Mouse (Mus musculus): ENCODE measurements around the gene Pard6a. TPM values are rescaled to one million over a fixed set of nuclear protein-coding genes. Genes with fewer than 3 reads are reported as not detected.
A peak's percentile ranks its signal among the peaks of the same experiment; 100 is the strongest.

The Pard6a gene
- polyA plus RNA-seq, 1 experiment: 82.9 TPM

- no peak overlapping the region for H3K4me3 ChIP-seq (ENCODE audit: control insufficient read depth, low read depth, low read length)
These were observed 13.4 kb upstream of the Pard6a start for GRCm38 (mm10) chr8:105687512-105687911.

GRCm38 (mm10) chr8:105688242-105688752 lies 12.7 kb upstream of the Pard6a start:
- no peaks in the 10 kb centered on the region for H3K27me3 ChIP-seq (ENCODE audit: control insufficient read depth, insufficient read depth, low read length)
- TF ChIP-seq CTCF (IDR thresholded peaks at IDR 0.05; ENCODE audit: control insufficient read depth, insufficient read depth, insufficient replicate concordance, low read depth, low read length) (no peak), POLR2A (IDR thresholded peaks at IDR 0.05; ENCODE audit: control insufficient read depth, low read depth, low read length) (no peak)
- peaks cover 4% of the 10 kb centered on the region for H3K4me1 ChIP-seq (ENCODE audit: control insufficient read depth, insufficient read depth, low read length)
- no peaks in the 10 kb centered on the region for H3K36me3 ChIP-seq (ENCODE audit: control insufficient read depth, insufficient read depth, low read length)
- H3K27ac ChIP-seq (ENCODE audit: control insufficient read depth, insufficient read depth, low read depth, low read length): no peak overlapping the region
- no peak overlapping the region for H3K4me3 ChIP-seq (ENCODE audit: control insufficient read depth, low read depth, low read length)

More at GRCm38 (mm10) chr8:105687512-105687911, 13.4 kb upstream of the Pard6a start:
- no peak overlapping the region for H3K27ac ChIP-seq (ENCODE audit: control insufficient read depth, insufficient read depth, low read depth, low read length)
- H3K27me3 ChIP-seq (ENCODE audit: control insufficient read depth, insufficient read depth, low read length): no peaks in the 10 kb centered on the region
- H3K4me1 ChIP-seq (ENCODE audit: control insufficient read depth, insufficient read depth, low read length): peaks cover 4% of the 10 kb centered on the region
- H3K36me3 ChIP-seq (ENCODE audit: control insufficient read depth, insufficient read depth, low read length): no peaks in the 10 kb centered on the region; the same call in 1 of the 2 replicates
- no peak for TF ChIP-seq CTCF (IDR thresholded peaks at IDR 0.05; ENCODE audit: control insufficient read depth, insufficient read depth, insufficient replicate concordance, low read depth, low read length)
- TF ChIP-seq POLR2A (IDR thresholded peaks at IDR 0.05; ENCODE audit: control insufficient read depth, low read depth, low read length): no peak

GRCm38 (mm10) chr8:105689256-105689982 lies 11.5 kb upstream of the Pard6a start:
- no peak overlapping the region for H3K4me3 ChIP-seq (ENCODE audit: control insufficient read depth, low read depth, low read length)
- no peaks in the 10 kb centered on the region for H3K36me3 ChIP-seq (ENCODE audit: control insufficient read depth, insufficient read depth, low read length)
- TF ChIP-seq CTCF (IDR thresholded peaks at IDR 0.05; ENCODE audit: control insufficient read depth, insufficient read depth, insufficient replicate concordance, low read depth, low read length) (no peak), POLR2A (IDR thresholded peaks at IDR 0.05; ENCODE audit: control insufficient read depth, low read depth, low read length) (no peak)
- peaks cover 15% of the 10 kb centered on the region for H3K4me1 ChIP-seq (ENCODE audit: control insufficient read depth, insufficient read depth, low read length)
- no peak overlapping the region for H3K27ac ChIP-seq (ENCODE audit: control insufficient read depth, insufficient read depth, low read depth, low read length)
- H3K27me3 ChIP-seq (ENCODE audit: control insufficient read depth, insufficient read depth, low read length): no peaks in the 10 kb centered on the region

- no peak overlapping the region for H3K27ac ChIP-seq (ENCODE audit: control insufficient read depth, insufficient read depth, low read depth, low read length)
- H3K4me3 ChIP-seq (ENCODE audit: control insufficient read depth, low read depth, low read length): no peak overlapping the region
- no peaks in the 10 kb centered on the region for H3K36me3 ChIP-seq (ENCODE audit: control insufficient read depth, insufficient read depth, low read length)
- H3K27me3 ChIP-seq (ENCODE audit: control insufficient read depth, insufficient read depth, low read length): no peaks in the 10 kb centered on the region
- H3K4me1 ChIP-seq (ENCODE audit: control insufficient read depth, insufficient read depth, low read length): peaks cover 16% of the 10 kb centered on the region
- no peak for TF ChIP-seq CTCF (IDR thresholded peaks at IDR 0.05; ENCODE audit: control insufficient read depth, insufficient read depth, insufficient replicate concordance, low read depth, low read length)
These were observed 11.0 kb upstream of the Pard6a start for GRCm38 (mm10) chr8:105689983-105690360.

GRCm38 (mm10) chr8:105690978-105691377 lies 10.0 kb upstream of the Pard6a start:
- Histone ChIP-seq H3K27me3 (ENCODE audit: control insufficient read depth, insufficient read depth, low read length) (no peaks in the 10 kb centered on the region), H3K4me1 (ENCODE audit: control insufficient read depth, insufficient read depth, low read length) (peaks cover 19% of the 10 kb centered on the region), H3K36me3 (ENCODE audit: control insufficient read depth, insufficient read depth, low read length) (no peaks in the 10 kb centered on the region), H3K4me3 (ENCODE audit: control insufficient read depth, low read depth, low read length) (no peak overlapping the region), H3K27ac (ENCODE audit: control insufficient read depth, insufficient read depth, low read depth, low read length) (no peak overlapping the region)
- TF ChIP-seq CTCF (IDR thresholded peaks at IDR 0.05; ENCODE audit: control insufficient read depth, insufficient read depth, insufficient replicate concordance, low read depth, low read length): no peak
- TF ChIP-seq POLR2A (IDR thresholded peaks at IDR 0.05; ENCODE audit: control insufficient read depth, low read depth, low read length): no peak

GRCm38 (mm10) chr8:105692449-105693182 lies 8.3 kb upstream of the Pard6a start:
- Histone ChIP-seq H3K4me1 (ENCODE audit: control insufficient read depth, insufficient read depth, low read length) (peaks cover 19% of the 10 kb centered on the region), H3K36me3 (ENCODE audit: control insufficient read depth, insufficient read depth, low read length) (no peaks in the 10 kb centered on the region), H3K27me3 (ENCODE audit: control insufficient read depth, insufficient read depth, low read length) (no peaks in the 10 kb centered on the region), H3K27ac (ENCODE audit: control insufficient read depth, insufficient read depth, low read depth, low read length) (no peak overlapping the region), H3K4me3 (ENCODE audit: control insufficient read depth, low read depth, low read length) (no peak overlapping the region)
- TF ChIP-seq POLR2A (IDR thresholded peaks at IDR 0.05; ENCODE audit: control insufficient read depth, low read depth, low read length): no peak
- TF ChIP-seq CTCF (IDR thresholded peaks at IDR 0.05; ENCODE audit: control insufficient read depth, insufficient read depth, insufficient replicate concordance, low read depth, low read length): no peak

- TF ChIP-seq CTCF (IDR thresholded peaks at IDR 0.05; ENCODE audit: control insufficient read depth, insufficient read depth, insufficient replicate concordance, low read depth, low read length) (no peak), POLR2A (IDR thresholded peaks at IDR 0.05; ENCODE audit: control insufficient read depth, low read depth, low read length) (no peak)
- Histone ChIP-seq H3K27me3 (ENCODE audit: control insufficient read depth, insufficient read depth, low read length) (no peaks in the 10 kb centered on the region), H3K4me1 (ENCODE audit: control insufficient read depth, insufficient read depth, low read length) (peaks cover 19% of the 10 kb centered on the region), H3K4me3 (ENCODE audit: control insufficient read depth, low read depth, low read length) (peak overlapping the region; percentile 41), H3K36me3 (ENCODE audit: control insufficient read depth, insufficient read depth, low read length) (no peaks in the 10 kb centered on the region), H3K27ac (ENCODE audit: control insufficient read depth, insufficient read depth, low read depth, low read length) (no peak overlapping the region)
These were observed 7.3 kb upstream of the Pard6a start for GRCm38 (mm10) chr8:105693648-105694047.
